Mouse (Mus musculus) ovary, postnatal 14 days (tissue): Measurements from ENCODE around the gene Xpnpep2.
A peak's percentile ranks its signal among the peaks of the same experiment; 100 is the strongest.

Source experiments
- DNase-seq: peaks from one replicate; pipeline ENCODE4 v3.0.0; 2022; ENCODE audit warnings: low spot score

Gene Xpnpep2

GRCm38 (mm10) chrX:48108394-48109315 is at the start of gene Xpnpep2:
TSS of gene Xpnpep2 (plus strand) at chrX:48108725.
- no peak for DNase-seq

DNA sequence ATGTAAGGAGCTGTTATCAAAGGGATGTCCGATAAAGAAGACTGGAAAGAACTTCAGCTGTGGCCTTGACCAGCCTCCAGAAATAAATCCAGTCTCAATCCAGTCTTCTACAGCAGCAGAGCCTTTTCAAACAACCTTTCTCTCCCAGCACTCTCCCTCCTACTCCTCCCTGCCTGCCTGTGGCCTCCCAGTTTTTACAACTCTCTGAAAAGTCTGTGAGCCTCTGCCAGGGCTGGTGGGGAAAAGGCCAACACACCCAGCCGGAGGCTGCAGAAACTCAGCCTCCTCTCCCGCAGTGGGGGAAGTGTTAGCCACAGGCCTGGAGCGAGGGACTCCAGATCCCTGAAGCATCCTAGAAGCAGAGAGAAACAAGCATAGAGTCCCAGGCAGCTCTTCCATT is 46.0 kb upstream of the Xpnpep2 start:
- DNase-seq = no peak

GRCm38 (mm10) chrX:48064166-48064853 is 44.2 kb upstream of the Xpnpep2 start:
- no peak for DNase-seq

- DNase-seq = no peak
These were observed 41.6 kb upstream of the Xpnpep2 start for GRCm38 (mm10) chrX:48066891-48067290.

GRCm38 (mm10) chrX:48071961-48072360 is 36.6 kb upstream of the Xpnpep2 start:
- DNase-seq = no peak

GRCm38 (mm10) chrX:48072401-48072800 is 36.1 kb upstream of the Xpnpep2 start:
- no peak for DNase-seq

DNA sequence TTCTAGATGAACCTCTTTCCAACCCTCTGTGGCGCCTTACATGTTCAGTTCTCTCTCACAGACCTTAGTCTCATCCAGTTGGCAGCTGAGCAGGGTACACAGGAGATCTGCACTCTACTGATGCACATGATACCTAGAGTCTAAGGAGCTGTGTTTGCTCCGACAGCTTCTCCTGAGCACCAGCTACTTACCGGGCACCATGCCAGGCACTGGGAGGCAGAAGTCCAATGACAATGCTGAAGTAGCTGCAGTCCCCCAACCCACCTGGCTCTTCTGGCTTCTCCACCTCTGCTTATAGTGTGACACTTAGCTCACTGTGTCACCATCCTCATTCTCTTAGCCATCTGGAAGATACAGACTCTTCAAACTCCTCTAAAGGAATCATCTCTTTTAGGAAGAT is 33.8 kb upstream of the Xpnpep2 start:
- no peak for DNase-seq

- DNase-seq = no peak
These were observed 31.6 kb upstream of the Xpnpep2 start for GRCm38 (mm10) chrX:48076806-48077425.

- DNase-seq = no peak
These were observed 26.2 kb upstream of the Xpnpep2 start for GRCm38 (mm10) chrX:48082364-48082763.

- DNase-seq = no peak
These were observed 16.4 kb upstream of the Xpnpep2 start for GRCm38 (mm10) chrX:48092129-48092528.

GRCm38 (mm10) chrX:48093555-48093954 is 15.0 kb upstream of the Xpnpep2 start:
- DNase-seq = no peak

DNA sequence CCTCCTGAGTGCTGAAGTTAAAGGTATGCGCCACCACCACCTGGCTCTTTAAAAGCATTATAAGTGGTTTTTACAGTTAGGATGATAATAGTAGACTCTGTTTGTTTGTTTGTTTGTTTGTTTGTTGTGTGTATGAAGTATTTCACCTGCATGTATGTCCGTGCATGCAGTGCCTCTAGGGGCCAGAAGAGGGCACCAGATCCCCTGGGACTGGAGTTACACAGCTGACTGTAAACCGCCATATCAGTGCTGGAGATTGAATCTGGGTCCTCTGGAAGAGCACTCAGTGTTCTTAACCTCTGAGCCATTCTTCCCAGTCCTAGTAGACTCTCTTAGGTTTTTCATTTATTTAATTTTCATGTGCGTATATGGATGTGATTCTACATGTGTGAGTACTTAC is 13.9 kb upstream of the Xpnpep2 start:
- DNase-seq = peak; percentile 6

DNA sequence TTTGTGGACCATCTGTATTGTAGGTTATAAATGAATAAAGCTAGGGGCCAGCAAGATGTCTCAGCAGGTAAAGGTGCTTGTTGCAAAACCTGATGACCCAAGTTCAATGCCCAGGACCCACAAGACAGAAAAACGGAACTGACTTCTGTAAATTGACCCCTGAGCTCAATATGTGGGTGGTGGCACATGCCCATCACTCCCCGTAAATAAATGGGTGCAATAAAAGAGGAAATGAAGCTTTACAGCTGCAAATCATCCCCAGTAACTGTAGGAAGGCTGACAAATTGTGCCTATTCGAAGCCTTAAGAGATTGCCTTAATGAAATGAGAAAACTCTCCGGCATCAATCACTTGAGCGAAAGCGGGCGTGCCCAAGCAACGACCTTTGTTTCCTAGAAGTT is 11.9 kb upstream of the Xpnpep2 start:
- no peak for DNase-seq

DNA sequence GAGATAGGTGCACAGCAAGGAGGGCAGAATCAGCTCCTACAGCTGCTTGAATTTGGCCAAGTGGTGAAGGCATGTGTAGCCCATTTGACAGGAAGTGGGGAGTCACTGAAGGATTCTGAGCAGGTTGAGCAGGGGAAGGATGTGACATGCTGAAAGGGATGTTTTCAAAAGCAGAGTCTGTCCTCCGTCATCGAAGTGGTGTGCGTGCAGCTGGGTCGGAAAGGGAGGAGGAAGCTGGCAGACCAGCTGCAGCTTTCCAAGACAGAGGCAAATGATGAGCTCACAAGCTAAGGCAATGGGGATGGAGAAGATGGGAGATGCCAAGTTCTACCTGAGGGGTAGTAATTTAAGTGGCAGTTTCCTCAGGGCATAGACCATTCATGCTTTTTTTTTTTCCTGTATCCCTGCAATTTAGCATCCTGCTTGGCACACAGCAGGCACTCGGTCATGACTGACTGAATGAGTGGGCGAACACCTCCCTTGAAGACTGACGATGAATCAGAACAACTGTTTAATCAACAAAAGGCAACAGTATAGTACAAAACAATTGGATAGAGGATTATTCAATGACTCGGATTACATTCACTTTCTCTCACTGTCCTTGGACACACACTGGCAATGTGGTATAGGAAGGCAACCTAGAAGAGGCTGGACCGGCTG is 9.9 kb upstream of the Xpnpep2 start:
- DNase-seq = no peak

DNA sequence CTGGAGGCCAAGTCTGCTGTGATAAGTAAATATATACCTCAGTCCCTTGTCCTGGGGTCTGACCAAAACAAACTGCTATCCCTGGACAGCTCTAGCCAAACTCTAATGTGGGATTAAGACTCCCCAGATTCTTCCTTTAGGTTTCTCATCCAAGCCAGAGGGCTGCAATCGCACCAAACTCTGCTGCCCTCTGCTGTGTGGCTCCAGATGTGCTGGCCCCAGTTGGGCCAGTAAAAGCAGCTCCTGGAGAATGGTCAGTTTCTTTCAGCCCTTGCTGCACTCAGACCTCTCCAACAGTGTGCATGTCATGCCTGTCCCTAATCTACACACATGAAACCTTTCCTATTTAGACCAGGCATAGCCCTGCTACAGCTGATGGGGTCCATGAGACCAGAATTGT is 8.7 kb upstream of the Xpnpep2 start:
- DNase-seq = no peak

DNA sequence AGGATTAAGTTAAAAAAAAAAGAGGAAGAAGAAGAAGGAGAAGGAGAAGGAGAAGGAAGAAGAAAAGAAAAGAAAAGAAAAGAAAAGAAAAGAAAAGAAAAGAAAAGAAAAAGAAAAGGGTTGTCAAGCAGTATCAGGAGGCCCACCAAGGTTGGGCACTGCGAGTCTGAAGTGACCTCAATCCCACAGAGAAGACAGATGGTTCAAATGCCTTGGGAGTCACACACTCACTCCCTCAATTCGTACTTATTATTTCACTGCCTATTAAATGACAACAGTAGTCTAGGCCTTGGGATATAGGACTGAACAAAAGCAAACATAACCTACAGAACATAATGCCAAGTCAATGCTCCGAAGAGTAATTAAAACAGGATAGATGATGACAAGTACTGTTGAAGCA is 5.3 kb upstream of the Xpnpep2 start:
- DNase-seq = no peak

DNA sequence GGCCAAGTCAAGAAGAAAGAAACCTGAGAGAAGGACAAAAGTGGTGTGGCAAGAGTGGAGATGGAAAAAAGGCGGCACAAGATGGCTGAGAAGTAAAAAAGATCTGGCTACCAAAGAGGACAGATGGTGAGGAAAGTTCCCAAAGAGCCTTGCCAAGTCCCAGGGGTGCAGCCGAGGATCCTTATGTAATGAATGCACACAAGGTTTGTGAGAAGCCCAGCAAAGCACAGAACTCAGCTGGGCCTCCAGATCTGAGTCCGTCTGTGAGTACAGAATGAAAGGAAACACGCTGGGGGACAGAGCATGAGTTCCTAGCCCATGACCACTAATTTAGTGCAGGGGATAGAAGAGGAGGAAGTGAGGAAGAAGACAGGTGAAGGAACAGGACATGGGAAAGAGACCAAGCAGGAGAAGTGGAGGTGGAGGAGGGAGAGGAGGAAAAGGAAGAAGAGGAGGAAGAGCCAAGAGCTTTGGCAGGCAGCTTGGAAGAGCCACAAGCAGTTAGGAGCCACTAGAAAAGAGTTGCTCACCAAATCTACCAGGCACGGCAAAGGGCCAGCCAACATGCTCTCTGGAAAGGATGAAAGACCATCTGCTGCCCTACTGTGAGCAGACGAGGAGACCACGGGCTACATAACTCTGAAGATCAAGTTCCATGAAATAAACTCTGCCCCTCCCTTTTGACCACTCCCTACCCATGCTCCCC is 3.6 kb upstream of the Xpnpep2 start:
- DNase-seq = no peak

DNA sequence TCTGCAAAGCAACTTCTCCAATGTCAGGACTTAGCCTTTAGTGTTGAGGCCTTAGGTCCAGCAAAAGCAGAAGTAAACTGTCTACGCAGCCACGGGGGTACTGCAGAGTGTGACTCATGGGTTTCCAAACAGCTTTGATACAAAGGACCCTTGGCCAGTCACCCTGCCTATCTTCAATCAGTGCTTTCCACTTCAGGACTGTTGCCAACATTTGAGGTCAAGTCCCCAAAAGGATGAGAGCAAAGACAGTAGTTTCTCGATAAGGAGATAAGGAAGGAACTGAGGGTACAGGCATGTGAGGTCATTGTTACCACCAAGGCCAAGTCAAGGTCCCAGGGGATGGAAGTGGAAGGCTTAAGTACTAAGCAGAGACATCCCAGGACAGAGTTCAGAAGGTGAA is 2.3 kb upstream of the Xpnpep2 start:
- DNase-seq = no peak

- DNase-seq = no peak
These were observed 761 bp downstream of the Xpnpep2 start for GRCm38 (mm10) chrX:48109316-48109655.

- DNase-seq = no peak
These were observed 10.8 kb downstream of the Xpnpep2 start for GRCm38 (mm10) chrX:48119294-48119693.

DNA sequence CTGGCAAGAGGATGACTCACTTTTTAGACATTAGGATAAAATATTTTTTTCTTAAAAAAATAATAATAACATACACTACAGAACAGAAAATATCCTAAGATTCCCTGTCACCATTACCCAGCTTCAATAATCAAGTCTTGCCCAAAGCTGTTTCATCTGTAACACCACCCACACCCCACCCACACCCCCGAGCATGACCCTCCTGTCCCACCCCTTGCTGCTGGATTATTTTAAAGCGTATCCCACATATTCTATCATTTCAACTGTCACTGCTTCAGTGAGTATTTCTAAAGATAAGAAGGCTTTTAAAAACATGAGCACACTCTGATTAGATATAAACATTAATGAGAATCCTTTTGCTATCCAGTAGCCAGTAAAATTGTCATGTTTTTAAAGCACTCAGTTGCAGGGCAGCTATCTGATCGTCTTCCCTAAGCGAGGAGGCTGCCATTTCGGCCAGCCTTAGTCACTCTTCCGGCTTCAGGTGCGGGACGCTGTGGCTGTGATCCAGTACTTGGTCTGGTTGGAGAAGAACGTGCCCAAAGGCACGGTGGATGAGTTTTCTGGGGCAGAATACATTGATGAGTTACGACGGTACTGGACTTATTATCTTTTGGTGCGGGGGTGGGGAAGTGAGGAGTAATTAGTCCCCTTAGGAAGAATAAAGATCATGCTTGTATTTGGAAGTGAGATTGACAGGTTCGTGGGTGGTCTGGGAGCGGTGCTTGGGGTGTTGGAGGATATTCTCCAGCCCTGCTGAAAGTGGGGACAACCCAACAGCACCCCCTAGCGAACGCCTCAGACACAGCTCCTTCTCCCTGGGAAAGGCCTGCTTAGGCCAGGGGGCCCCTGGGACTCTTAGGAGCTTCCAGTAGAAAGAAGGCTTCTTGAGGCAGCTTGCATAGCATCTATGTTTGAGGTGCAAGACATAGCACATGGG is 15.9 kb downstream of the Xpnpep2 start:
- DNase-seq = peak; percentile 39
